Mouse (Mus musculus) layer of hippocampus, adult 2 months (tissue): ENCODE measurements at regions not wholly inside any gene's neighbourhood (a gene's known extent, or its start where the extent isn't known, plus 50 kb on each side); places are given as distances from the start of the nearest gene placed in this dataset.

ENCODE experiments used
- DNase-seq, 2 experiments: peaks; one replicate each; pipeline ENCODE4 v3.0.0; 2022; ENCODE audit warnings: low spot score in 2 of 2
- H3K27ac ChIP-seq: fragments of 200-600 bp; 2 replicates; pipeline ENCODE4 v1.8.1; 2022
- H3K4me3 ChIP-seq: fragments of 200-600 bp; 2 replicates; pipeline ENCODE4 v1.8.1; 2022; ENCODE audit warnings: mild to moderate bottlenecking
- CTCF ChIP-seq: fragments of 200-600 bp; conservative IDR thresholded peaks from 2 replicates; pipeline ENCODE4 v1.8.1; 2022; ENCODE audit warnings: antibody characterized with exemption, mild to moderate bottlenecking, moderate library complexity

GRCm38 (mm10) chr8:29765831-29766230, 2318.4 kb downstream of the Poteg start:
- Histone ChIP-seq H3K4me3 (no peak overlapping the region), H3K27ac (no peak overlapping the region)
- no peak for DNase-seq
- no peak for TF ChIP-seq CTCF

DNA sequence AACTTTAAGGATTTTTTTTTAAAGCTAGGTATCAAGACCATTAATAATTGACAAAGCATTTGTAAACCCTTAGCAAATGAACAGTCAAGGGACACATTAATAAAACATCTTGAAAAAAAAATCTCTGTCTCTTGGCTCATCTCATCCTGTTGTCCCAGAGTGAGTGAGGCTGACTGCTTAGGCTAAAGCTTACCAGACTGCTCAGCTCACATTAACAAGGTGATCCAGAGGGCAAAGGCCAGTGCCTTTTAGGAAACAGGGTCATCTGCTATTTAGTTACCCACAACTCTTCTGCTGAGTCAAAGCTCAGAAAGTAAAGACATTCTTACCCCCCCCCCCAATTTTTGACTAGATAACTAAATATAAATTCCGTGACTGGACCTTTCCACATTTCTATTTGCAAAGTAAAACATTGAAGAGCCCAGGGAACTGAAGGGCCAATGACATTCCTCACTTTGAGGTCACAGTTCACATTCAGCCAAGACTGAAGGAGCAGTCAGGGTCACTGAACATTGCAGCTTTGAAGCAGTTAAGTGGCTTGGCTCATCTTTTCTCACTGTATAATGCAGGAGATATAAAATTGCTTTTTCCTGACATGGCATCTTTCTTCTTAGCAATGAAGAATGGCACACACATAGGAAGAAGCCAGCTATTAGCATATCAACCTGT, 2318.9 kb downstream of the Poteg start:
- DNase-seq, result no peak
- H3K4me3 ChIP-seq, result no peak overlapping the region
- no peak for TF ChIP-seq CTCF
- no peak overlapping the region for H3K27ac ChIP-seq

GRCm38 (mm10) chr8:29777081-29777785, 2329.8 kb downstream of the Poteg start:
- no peak for TF ChIP-seq CTCF
- peak in 1 of 2 experiments; percentile 13 for DNase-seq
- Histone ChIP-seq H3K4me3 (peak overlapping the region; percentile 32; the same call in 1 of the 2 replicates), H3K27ac (no peak overlapping the region)

GRCm38 (mm10) chr8:29789207-29789606, 2341.7 kb downstream of the Poteg start:
- no peak overlapping the region for H3K27ac ChIP-seq
- no peak for TF ChIP-seq CTCF
- H3K4me3 ChIP-seq, result no peak overlapping the region
- DNase-seq, result no peak

GRCm38 (mm10) chr8:29790029-29790428, 2342.6 kb downstream of the Poteg start:
- TF ChIP-seq CTCF, result no peak
- Histone ChIP-seq H3K4me3 (no peak overlapping the region), H3K27ac (no peak overlapping the region)
- no peak for DNase-seq

GRCm38 (mm10) chr8:29807274-29807673, 2359.8 kb downstream of the Poteg start:
- H3K4me3 ChIP-seq, result no peak overlapping the region
- DNase-seq, result no peak
- no peak for TF ChIP-seq CTCF
- H3K27ac ChIP-seq, result no peak overlapping the region

DNA sequence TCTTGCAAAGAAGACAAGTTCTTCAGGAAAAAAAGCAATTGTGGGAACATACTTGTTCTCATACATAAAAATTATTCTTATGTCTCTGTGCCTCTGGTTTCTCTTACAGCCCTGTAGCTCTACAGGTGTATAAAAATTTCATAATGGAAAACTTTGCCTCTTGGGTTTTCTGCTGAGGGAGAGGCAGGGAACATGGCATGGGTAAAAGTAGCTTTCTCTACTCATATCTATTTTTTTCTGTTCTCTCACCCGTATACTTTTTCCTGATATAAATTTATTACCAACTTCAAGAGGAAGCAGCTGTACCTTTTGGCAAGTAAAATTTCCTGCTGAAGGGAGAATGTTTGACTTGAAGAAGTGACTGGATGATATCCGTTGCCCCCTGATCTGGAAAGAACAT, 2388.6 kb downstream of the Poteg start:
- Histone ChIP-seq H3K27ac (no peak overlapping the region), H3K4me3 (no peak overlapping the region)
- no peak for TF ChIP-seq CTCF
- no peak for DNase-seq
